Mouse (Mus musculus): Measurements from ENCODE around the gene Olfr1015.

Olfr1015 gene

DNA sequence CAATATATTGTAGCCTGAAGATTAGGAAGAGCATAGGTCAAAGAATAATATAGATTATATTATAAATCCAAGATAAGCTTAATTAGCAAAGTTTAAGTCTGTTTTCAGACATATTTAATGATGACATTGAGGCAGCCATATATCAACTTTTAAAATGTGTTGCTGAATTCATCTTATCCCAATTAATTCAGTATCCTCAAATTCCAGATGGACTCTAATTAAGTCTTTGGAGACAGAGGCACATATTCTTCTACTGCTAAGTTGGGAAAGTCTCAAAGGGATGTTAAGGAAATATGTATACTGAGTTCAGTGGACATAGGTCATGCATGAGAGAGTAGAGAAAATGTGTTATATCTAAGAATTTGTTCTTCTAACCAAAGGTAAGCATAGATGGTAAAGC is at the start of gene Olfr1015:
Gene Olfr1015 (plus strand): TSS at position 301 of the 400 bp plus-strand sequence.
- no peak for DNase-seq (ENCODE audit: low spot score)

DNA sequence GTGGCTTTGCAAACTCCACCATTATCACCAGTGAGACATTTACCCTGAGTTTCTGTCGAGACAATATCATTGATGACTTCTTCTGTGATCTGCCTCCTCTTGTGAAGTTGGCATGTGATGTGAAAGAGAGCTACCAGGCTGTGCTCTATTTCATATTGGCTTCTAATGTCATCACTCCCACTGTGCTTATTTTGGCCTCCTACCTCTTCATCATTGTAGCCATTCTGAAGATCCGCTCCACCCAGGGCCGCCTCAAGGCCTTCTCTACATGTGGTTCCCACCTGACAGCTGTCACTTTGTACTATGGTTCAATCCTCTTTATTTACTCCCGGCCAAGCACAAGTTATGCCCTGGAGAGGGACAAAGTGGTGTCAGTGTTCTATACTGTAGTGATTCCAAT is 28.0 kb upstream of the Olfr1015 start:
- no peak for DNase-seq (ENCODE audit: low spot score)

DNA sequence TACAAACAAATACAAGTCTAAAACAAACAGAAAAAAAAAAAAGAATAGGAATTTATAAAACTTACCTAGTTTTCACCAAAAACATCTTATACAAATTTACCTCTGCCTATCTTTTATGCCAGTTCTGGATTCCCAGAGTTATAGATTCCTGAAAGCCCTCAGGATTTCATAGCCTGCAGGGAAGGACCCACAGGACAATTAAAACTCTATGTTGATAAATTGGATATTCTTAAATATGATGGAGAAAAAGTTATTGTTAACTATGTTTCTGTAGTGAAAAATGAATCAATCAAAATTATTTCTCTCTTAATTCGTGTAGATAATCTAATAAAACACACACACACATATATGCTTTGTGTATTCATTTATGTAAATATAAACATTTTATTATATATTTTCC is 19.2 kb upstream of the Olfr1015 start, which contains the start of gene Olfr1012:
Gene Olfr1012 (minus strand): TSS at position 101 of the 400 bp plus-strand sequence.
- DNase-seq (ENCODE audit: low spot score), result no peak

DNA sequence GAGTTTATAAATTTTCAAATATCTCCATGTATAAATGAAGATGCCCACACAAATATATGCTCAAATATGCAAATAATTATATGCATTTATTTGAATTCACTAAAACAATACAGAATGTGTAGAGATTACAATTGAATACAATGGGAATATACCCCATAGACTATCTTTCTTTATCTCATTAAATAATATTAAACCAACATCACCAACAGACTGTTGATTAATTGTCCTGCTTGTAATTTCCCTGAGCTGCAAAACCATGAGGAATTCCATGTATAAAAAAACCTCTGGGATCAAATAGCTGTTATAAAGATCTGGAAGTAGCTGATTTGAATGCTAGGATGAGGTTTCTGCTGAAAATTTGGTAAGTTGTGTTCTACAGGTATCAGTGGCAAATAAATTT is 15.0 kb upstream of the Olfr1015 start, which contains the start of gene Olfr1013:
Gene Olfr1013 (plus strand): TSS at position 301 of the 400 bp plus-strand sequence.
- no peak for DNase-seq (ENCODE audit: low spot score)

DNA sequence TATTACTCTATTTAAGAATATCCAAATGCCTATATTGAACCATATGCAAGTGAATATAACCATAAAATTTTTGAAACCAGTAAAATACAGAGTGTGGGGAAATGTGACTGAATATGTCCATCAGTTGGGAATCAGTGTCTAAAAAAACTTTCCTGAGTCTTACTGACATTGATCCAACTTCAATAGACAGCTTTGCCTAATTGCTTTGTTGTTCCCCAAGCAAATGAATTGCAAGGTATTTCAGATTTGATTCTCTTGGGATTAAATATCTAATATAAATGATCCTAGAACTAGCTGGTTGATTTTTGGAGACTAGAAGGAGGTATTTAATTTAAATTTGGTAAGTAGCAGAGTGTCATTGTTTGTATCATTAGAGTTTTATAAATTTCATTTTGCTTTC is 9.4 kb upstream of the Olfr1015 start, which contains the start of gene Olfr1014:
Gene Olfr1014 (plus strand): TSS at position 301 of the 400 bp plus-strand sequence.
- no peak for DNase-seq (ENCODE audit: low spot score)

DNA sequence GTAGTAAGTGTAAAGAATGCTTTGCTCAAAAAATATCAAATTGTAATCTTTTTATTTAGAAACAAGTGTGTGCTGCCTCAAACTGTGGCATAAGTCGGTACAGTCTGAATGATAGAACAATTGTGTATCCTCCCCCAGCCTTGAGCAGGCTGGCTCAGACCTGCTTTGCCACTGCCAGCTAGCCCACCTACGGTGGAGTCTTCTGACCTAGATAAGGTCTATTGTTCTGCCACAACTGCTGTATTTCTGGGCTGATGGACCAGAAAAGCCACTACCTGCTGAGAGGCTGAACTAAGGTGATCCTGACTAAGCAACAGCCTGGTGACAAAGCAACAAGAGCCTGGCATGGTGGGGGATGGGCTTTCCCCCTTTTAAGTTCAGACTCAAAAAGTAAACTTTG is 10.5 kb downstream of the Olfr1015 start:
- DNase-seq (ENCODE audit: low spot score), result no peak

DNA sequence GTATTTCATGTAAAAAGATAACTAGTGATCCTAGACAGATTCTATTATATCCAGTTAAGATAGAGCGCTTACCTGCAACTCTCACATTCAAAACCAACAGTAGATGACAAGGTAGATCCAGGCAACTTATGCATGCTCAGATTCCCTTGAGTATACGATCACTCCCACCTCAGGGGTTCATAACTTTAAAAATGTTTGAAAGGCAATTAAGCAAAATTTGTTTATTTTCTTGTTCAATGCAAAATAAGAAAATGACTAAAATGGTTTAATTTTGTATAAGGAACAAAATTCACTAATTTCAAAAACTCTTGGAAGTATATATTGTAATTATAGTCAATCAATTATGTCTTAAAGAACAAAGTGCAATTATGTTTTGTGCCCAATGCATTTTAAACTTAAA is 20.6 kb downstream of the Olfr1015 start, which contains the start of gene Olfr1016:
Gene Olfr1016 (minus strand): TSS at position 101 of the 400 bp plus-strand sequence.
- DNase-seq (ENCODE audit: low spot score), result no peak

DNA sequence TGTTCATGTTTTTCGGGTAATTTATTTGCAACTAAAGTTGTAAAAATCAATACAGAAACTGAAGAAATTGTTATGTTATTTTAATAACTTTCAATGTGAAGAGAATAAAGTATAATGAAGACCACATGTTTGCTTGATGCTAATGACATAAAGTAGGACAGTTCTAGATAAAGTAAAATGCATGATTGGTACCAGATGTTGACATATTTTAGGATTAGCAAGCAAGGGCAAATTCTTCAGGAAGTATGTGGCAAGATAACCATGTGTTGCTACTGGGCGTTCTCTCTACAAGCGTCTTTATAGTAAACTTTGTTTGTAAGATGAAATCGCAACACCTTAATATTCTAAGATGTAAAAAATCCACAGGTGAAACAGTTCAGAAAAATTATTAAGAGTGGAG is 22.7 kb downstream of the Olfr1015 start:
- DNase-seq (ENCODE audit: low spot score), result no peak

DNA sequence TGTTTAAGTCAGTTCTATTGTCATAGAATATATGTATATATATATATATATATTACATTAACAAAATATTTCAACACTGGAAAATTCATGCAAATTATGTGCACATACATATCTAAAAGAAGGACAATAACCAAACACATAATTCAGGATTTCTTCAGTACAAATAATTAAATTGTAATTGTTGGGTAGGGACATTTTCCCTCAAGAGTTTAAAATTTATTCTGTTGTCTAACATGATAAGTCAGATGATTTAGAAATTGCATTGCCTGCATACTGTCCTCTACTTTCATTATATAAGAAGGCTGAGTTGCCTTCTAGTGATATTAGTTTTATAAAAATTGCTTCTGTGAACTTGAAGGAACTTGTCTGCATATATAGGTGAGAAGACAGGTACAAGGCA is 36.4 kb downstream of the Olfr1015 start, which contains the start of gene Olfr1018:
Gene Olfr1018 (plus strand): TSS at position 301 of the 400 bp plus-strand sequence.
- no peak for DNase-seq (ENCODE audit: low spot score)
